Mouse (Mus musculus) right cerebral cortex, postnatal 4 days (tissue): Measurements from ENCODE around the gene Slc47a1.
A peak's percentile ranks its signal among the peaks of the same experiment; 100 is the strongest.

ENCODE experiments used
- DNase-seq: peaks from one replicate; pipeline ENCODE4 v3.0.0-alpha.2; 2022

Gene Slc47a1

GRCm38 (mm10) chr11:61366517-61367273 is 11.4 kb downstream of the Slc47a1 start:
- DNase-seq, result no peak

GRCm38 (mm10) chr11:61365938-61366337 is 12.2 kb downstream of the Slc47a1 start:
- DNase-seq, result no peak

GRCm38 (mm10) chr11:61364096-61364495 is 14.0 kb downstream of the Slc47a1 start:
- no peak for DNase-seq

GRCm38 (mm10) chr11:61361515-61362190 is 16.5 kb downstream of the Slc47a1 start:
- DNase-seq, result no peak

GRCm38 (mm10) chr11:61356600-61356999 is 21.5 kb downstream of the Slc47a1 start:
- no peak for DNase-seq

- no peak for DNase-seq
Measured at GRCm38 (mm10) chr11:61356111-61356510, 22.0 kb downstream of the Slc47a1 start.

- DNase-seq, result no peak
Measured at GRCm38 (mm10) chr11:61355351-61355750, 22.8 kb downstream of the Slc47a1 start.

GRCm38 (mm10) chr11:61354346-61354745 is 23.8 kb downstream of the Slc47a1 start:
- DNase-seq, result no peak

- no peak for DNase-seq
Measured at GRCm38 (mm10) chr11:61353038-61353437, 25.1 kb downstream of the Slc47a1 start.

GRCm38 (mm10) chr11:61352138-61352651 is 25.9 kb downstream of the Slc47a1 start:
- no peak for DNase-seq

GRCm38 (mm10) chr11:61349337-61349736 is 28.8 kb downstream of the Slc47a1 start:
- DNase-seq, result peak; percentile 19

- DNase-seq, result no peak
Measured at GRCm38 (mm10) chr11:61346133-61346532, 32.0 kb downstream of the Slc47a1 start.

GRCm38 (mm10) chr11:61342505-61343420 is 35.4 kb downstream of the Slc47a1 start, which contains the start of gene Slc47a2:
Gene Slc47a2 (minus strand): TSS chr11:61342860.
- peak; percentile 33 for DNase-seq

GRCm38 (mm10) chr11:61341971-61342370 is 36.2 kb downstream of the Slc47a1 start:
- DNase-seq, result no peak

- no peak for DNase-seq
Measured at GRCm38 (mm10) chr11:61341233-61341632, 36.9 kb downstream of the Slc47a1 start.

GRCm38 (mm10) chr11:61340374-61340773 is 37.8 kb downstream of the Slc47a1 start:
- no peak for DNase-seq

GRCm38 (mm10) chr11:61337586-61337985 is 40.6 kb downstream of the Slc47a1 start:
- no peak for DNase-seq

- no peak for DNase-seq
Measured at GRCm38 (mm10) chr11:61320904-61321687, 57.0 kb downstream of the Slc47a1 start.

- no peak for DNase-seq
Measured at GRCm38 (mm10) chr11:61319923-61320567, 58.1 kb downstream of the Slc47a1 start.

- DNase-seq, result no peak
Measured at GRCm38 (mm10) chr11:61319233-61319922, 58.8 kb downstream of the Slc47a1 start.

- no peak for DNase-seq
Measured at GRCm38 (mm10) chr11:61316864-61317263, 61.3 kb downstream of the Slc47a1 start.
